Mouse (Mus musculus): ENCODE results near the gene Nppc.

- no peak for TF ChIP-seq CTCF (IDR thresholded peaks at IDR 0.05; ENCODE audit: low read depth)
- no peak for TF ChIP-seq EP300 (optimal IDR thresholded peaks at IDR 0.05)
Measured at GRCm38 (mm10) chr1:86628270-86628669, 42.1 kb downstream of the Nppc start.

Data from stomach, postnatal 0 days (tissue).